ENCODE assay signal across 8 mouse cellular contexts in the genomic region with DNA sequence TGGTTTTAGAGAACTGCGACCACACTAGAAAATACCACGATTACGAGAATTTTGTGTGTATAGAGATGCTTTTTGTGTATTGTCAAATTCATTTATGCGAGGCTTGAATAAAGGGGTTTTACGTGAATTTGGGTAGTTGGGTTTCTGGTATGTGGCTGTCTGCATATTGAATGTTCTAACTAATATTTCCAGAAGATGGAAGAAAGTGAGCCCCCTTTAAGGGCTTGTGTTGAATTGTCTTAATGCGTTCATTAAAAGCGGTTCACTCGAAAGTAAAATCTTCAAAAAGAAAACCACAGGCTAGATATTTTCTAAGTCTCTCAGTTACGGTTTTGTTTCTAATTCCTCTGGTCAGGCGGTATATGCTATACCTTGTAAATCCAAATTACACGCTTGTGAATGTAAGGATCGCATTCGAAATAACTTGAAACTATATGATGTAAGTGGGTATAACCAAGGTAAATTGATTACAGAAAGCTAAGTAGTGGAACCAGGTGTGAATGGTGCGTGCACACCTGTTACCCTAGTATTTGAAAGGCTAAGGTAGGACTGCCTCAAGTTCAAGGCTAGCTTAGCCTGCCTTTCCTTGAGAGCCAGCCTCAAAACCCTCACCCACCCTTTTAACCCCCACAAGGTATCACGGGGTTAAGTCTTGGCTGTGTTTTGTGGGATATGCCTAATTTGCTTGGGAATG. TPM values are rescaled to one million over a fixed set of nuclear protein-coding genes. Genes with fewer than 3 reads are reported as not detected.
DNase-seq lines count a peak whose midpoint lies in the region; ATAC-seq lines count a peak whose summit lies in the region.

No protein-coding gene starts in this region.

- no peaks in the 10 kb centered on the region for H3K27me3 ChIP-seq in kidney, embryonic 14.5 days (ENCODE audit: control insufficient read depth, insufficient read depth, low read length)
- H3K27me3 ChIP-seq in hindbrain, embryonic 13.5 days: no peaks in the 10 kb centered on the region
- no peaks in the 10 kb centered on the region for H3K27me3 ChIP-seq in midbrain, embryonic 14.5 days (ENCODE audit: control insufficient read depth, insufficient read depth, low read length)

- 2% methylated on average over 15 of the region's 15 CpGs for WGBS in kidney, embryonic 14.5 days
- 4% methylated on average over 15 of the region's 15 CpGs for WGBS in hindbrain, embryonic 13.5 days
- WGBS in midbrain, embryonic 14.5 days: 3% methylated on average over 15 of the region's 15 CpGs

- peaks cover 34% of the 10 kb centered on the region for H3K36me3 ChIP-seq in kidney, embryonic 14.5 days (ENCODE audit: control insufficient read depth, insufficient read depth, low read length)
- H3K36me3 ChIP-seq in hindbrain, embryonic 13.5 days: peaks cover 28% of the 10 kb centered on the region
- peaks cover 32% of the 10 kb centered on the region for H3K36me3 ChIP-seq in midbrain, embryonic 14.5 days (ENCODE audit: control insufficient read depth, insufficient read depth, low read length)

- H3K27ac ChIP-seq in kidney, embryonic 14.5 days (ENCODE audit: low read depth, low read length): peak overlapping the region; percentile 98
- peak overlapping the region; percentile 99 for H3K27ac ChIP-seq in hindbrain, embryonic 13.5 days
- H3K27ac ChIP-seq in midbrain, embryonic 14.5 days (replicated peaks; ENCODE audit: low read depth, low read length): peak overlapping the region; percentile 98

- H3K9me3 ChIP-seq in kidney, embryonic 14.5 days (ENCODE audit: control insufficient read depth, low read length): no peaks in the 10 kb centered on the region
- H3K9me3 ChIP-seq in hindbrain, embryonic 13.5 days: no peaks in the 10 kb centered on the region
- H3K9me3 ChIP-seq in midbrain, embryonic 14.5 days (ENCODE audit: control insufficient read depth, low read length): no peaks in the 10 kb centered on the region

- no peak for DNase-seq in kidney, postnatal 25 days
- DNase-seq in ZHBTc4 (ENCODE audit: low read depth, low spot score): peak; percentile 67
- DNase-seq in midbrain, embryonic 14.5 days: no peak
- DNase-seq in right cerebral cortex, postnatal 4 days: no peak
- DNase-seq in left cerebral cortex, adult 9 months (ENCODE audit: low spot score in 2 of 2): no peak
- DNase-seq in thymus, postnatal 25 days: no peak

- peaks cover 6% of the 10 kb centered on the region for H3K4me1 ChIP-seq in kidney, embryonic 14.5 days (ENCODE audit: control insufficient read depth, insufficient read depth, low read length)
- H3K4me1 ChIP-seq in hindbrain, embryonic 13.5 days (replicated peaks): peaks cover 27% of the 10 kb centered on the region
- peaks cover 19% of the 10 kb centered on the region for H3K4me1 ChIP-seq in midbrain, embryonic 14.5 days (ENCODE audit: control insufficient read depth, insufficient read depth, low read length)

- H3K4me3 ChIP-seq in kidney, embryonic 14.5 days (ENCODE audit: low read length): peak overlapping the region; percentile 75
- peak overlapping the region; percentile 86 for H3K4me3 ChIP-seq in hindbrain, embryonic 13.5 days
- peak overlapping the region; percentile 88 for H3K4me3 ChIP-seq in midbrain, embryonic 14.5 days (replicated peaks; ENCODE audit: low read depth, low read length)

- H3K4me2 ChIP-seq in kidney, embryonic 14.5 days (replicated peaks; ENCODE audit: low read depth, low read length): peak overlapping the region; percentile 80
- peak overlapping the region; percentile 87 for H3K4me2 ChIP-seq in hindbrain, embryonic 13.5 days
- H3K4me2 ChIP-seq in midbrain, embryonic 14.5 days (ENCODE audit: low read length): peak overlapping the region; percentile 67

- peak overlapping the region; percentile 100 for H3K9ac ChIP-seq in kidney, embryonic 14.5 days (ENCODE audit: low read depth, low read length)
- H3K9ac ChIP-seq in hindbrain, embryonic 13.5 days: peak overlapping the region; percentile 97
- H3K9ac ChIP-seq in midbrain, embryonic 14.5 days (replicated peaks; ENCODE audit: low read length): peak overlapping the region; percentile 96

- no peak for ATAC-seq in kidney, embryonic 14.5 days (ENCODE audit: low FRiP score, low TSS enrichment)
- no peak for ATAC-seq in hindbrain, embryonic 13.5 days (ENCODE audit: low FRiP score)
- no peak for ATAC-seq in midbrain, embryonic 14.5 days (ENCODE audit: low FRiP score, low TSS enrichment)

RNA-seq across cellular contexts. Expression of a gene that starts 1.3 kb away (rescaled TPM):
- 300 and 331 TPM in 2 replicates for polyA plus RNA-seq in kidney, embryonic 14.5 days (2014; fragmentation: Nextera tagmentation; extraction: Ambion mirVana)
- polyA plus RNA-seq in hindbrain, embryonic 13.5 days (2015; fragmentation: Nextera tagmentation; extraction: Ambion mirVana): 235 and 246 TPM in 2 replicates
- 163 and 176 TPM in 2 replicates for polyA plus RNA-seq in midbrain, embryonic 14.5 days (2014; fragmentation: Nextera tagmentation; extraction: Ambion mirVana)

RNA-seq across cellular contexts. Expression of a gene that starts 44.0 kb away (rescaled TPM):
- polyA plus RNA-seq in kidney, embryonic 14.5 days (2014; fragmentation: Nextera tagmentation; extraction: Ambion mirVana): 57.1 and 67.6 TPM in 2 replicates
- polyA plus RNA-seq in hindbrain, embryonic 13.5 days (2015; fragmentation: Nextera tagmentation; extraction: Ambion mirVana): 12.9 and 13.6 TPM in 2 replicates
- 5.8 and 11.4 TPM in 2 replicates for polyA plus RNA-seq in midbrain, embryonic 14.5 days (2014; fragmentation: Nextera tagmentation; extraction: Ambion mirVana)
